Mouse (Mus musculus) macrophage (primary cell): ENCODE data around the gene Tbr1. TPM values are rescaled to one million over a fixed set of nuclear protein-coding genes. Genes with fewer than 3 reads are reported as not detected.

ENCODE experiments used
- H3K27ac ChIP-seq: fragments of 350-480 bp; formaldehyde crosslinking; 2 replicates; pipeline ENCODE4 v1.9.0; 2021
- H3K36me3 ChIP-seq: fragments of 350-480 bp; formaldehyde crosslinking; 2 replicates; pipeline ENCODE4 v1.9.0; 2021; ENCODE audit errors: inconsistent target
- H3K4me3 ChIP-seq: fragments of 350-480 bp; formaldehyde crosslinking; 2 replicates; pipeline ENCODE4 v1.9.0; 2021; ENCODE audit errors: inconsistent target
- H3K79me2 ChIP-seq: fragments of 350-480 bp; formaldehyde crosslinking; 2 replicates; pipeline ENCODE4 v1.9.0; 2021; ENCODE audit errors: inconsistent target
- WGBS: methylation state at CpG from one replicate; pipeline ENCODE4 v1.1.7; 2026; ENCODE audit warnings: inconsistent platforms; ENCODE audit not compliant: missing documents; 5-methylcytosine and 5-hydroxymethylcytosine counted together
- polyA plus RNA-seq: library from polyadenylated mRNA; stranded (reverse); fragments of 250-400 nt; gene quantifications from 3 replicates; pipeline ENCODE4 v1.2.4, GENCODE M21; 2018; ENCODE audit warnings: inconsistent platforms

The Tbr1 gene
- polyA plus RNA-seq, 1 experiment from 2014 or later, result not detected

DNA sequence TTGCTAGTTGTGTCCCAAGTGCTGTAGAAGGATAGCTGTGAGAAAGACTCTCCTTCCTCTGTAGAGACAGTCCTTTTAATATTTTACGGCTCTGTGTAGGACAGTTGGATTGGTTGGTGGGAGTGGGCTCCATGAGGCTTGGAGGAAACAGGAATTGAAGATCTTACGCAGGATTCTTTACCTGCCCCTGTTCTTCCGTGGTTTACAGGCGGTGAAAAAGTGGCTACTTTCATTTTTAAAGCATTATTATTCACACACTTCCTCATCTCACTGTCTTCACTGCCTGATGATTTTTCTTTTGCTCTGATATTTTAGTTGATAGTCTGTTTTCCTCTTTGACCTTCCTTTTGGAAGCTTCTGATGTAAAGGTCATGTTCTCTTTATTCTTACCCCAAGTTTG is 17.5 kb downstream of the Tbr1 start:
- no peaks in the 10 kb centered on the region for H3K36me3 ChIP-seq
- H3K79me2 ChIP-seq, result no peaks in the 10 kb centered on the region
- WGBS, result 14% methylated on average over 4 of the region's 4 CpGs
- no peak overlapping the region for H3K27ac ChIP-seq
- no peak overlapping the region for H3K4me3 ChIP-seq

- Histone ChIP-seq H3K36me3 (no peaks in the 10 kb centered on the region), H3K4me3 (no peak overlapping the region), H3K79me2 (no peaks in the 10 kb centered on the region), H3K27ac (no peak overlapping the region)
- WGBS, result 85% methylated on average over 1 of the region's 1 CpGs
Observed at GRCm38 (mm10) chr2:61823426-61824140, 20.9 kb downstream of the Tbr1 start.

- no peak overlapping the region for H3K4me3 ChIP-seq
- 100% methylated on average over 2 of the region's 2 CpGs for WGBS
- H3K27ac ChIP-seq, result no peak overlapping the region
- H3K36me3 ChIP-seq, result no peaks in the 10 kb centered on the region
- H3K79me2 ChIP-seq, result no peaks in the 10 kb centered on the region
Observed at GRCm38 (mm10) chr2:61837243-61837806, 34.6 kb downstream of the Tbr1 start.

Other genes with a start within 250 kb of the Tbr1 start
- 57.6 to 93.0 TPM (median 61.6 TPM) in 3 replicates for gene Tank, start 224.3 kb upstream of the Tbr1 start, polyA plus RNA-seq
- 76.8 to 146 TPM (median 142 TPM) in 3 replicates for gene Psmd14, start 91.2 kb upstream of the Tbr1 start, polyA plus RNA-seq
- gene Slc4a10, start 243.5 kb downstream of the Tbr1 start, polyA plus RNA-seq, result not detected in 3 replicates